Mouse (Mus musculus): Measurements from ENCODE around the gene Ccdc62. TPM values are rescaled to one million over a fixed set of nuclear protein-coding genes. Genes with fewer than 3 reads are reported as not detected.

The Ccdc62 gene
- polyA plus RNA-seq, 1 experiment from 2014 or later, result 4.9 TPM

DNA sequence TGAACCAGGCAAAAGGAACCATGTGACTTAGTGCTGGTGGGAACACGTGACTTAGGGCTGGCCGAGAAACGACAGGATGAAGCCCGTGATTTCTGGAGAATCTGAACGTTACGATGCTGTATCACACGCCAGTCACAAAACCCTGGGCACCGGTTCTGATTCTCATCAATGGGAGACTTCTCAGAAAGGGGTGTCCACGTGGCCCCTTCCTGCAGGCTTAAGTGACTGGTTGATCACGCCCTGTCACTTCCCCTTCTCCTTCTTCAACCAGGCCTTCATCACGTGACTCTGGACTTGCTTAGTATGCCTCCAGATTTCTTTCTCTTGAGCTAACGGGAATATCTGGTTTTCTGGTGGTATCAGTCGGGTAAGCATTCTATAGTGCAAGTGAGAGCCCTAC, 33.1 kb upstream of the Ccdc62 start:
- WGBS, result 80% methylated on average over 13 of the region's 13 CpGs

GRCm38 (mm10) chr5:123904059-123904672, 26.3 kb upstream of the Ccdc62 start:
- Histone ChIP-seq H3K4me2 (ENCODE audit: low read length) (no peak overlapping the region), H3K9ac (replicated peaks; ENCODE audit: low read depth, low read length) (no peak overlapping the region), H3K4me3 (replicated peaks; ENCODE audit: low read length) (no peak overlapping the region), H3K27ac (ENCODE audit: low read length) (no peak overlapping the region), H3K27me3 (replicated peaks; ENCODE audit: control insufficient read depth, insufficient read depth, low read length) (no peaks in the 10 kb centered on the region), H3K9me3 (ENCODE audit: control insufficient read depth, low read length) (no peaks in the 10 kb centered on the region), H3K4me1 (replicated peaks; ENCODE audit: control insufficient read depth, insufficient read depth, low read length) (peaks cover 15% of the 10 kb centered on the region), H3K36me3 (ENCODE audit: control insufficient read depth, insufficient read depth) (no peaks in the 10 kb centered on the region)
- WGBS, result 71% methylated on average over 11 of the region's 11 CpGs
- ATAC-seq, result no peak

More for the DNA sequence above, 33.1 kb upstream of the Ccdc62 start:
- no peaks in the 10 kb centered on the region for H3K36me3 ChIP-seq (ENCODE audit: control insufficient read depth, insufficient read depth)
- no peaks in the 10 kb centered on the region for H3K27me3 ChIP-seq (replicated peaks; ENCODE audit: control insufficient read depth, insufficient read depth, low read length)
- H3K9ac ChIP-seq (replicated peaks; ENCODE audit: low read depth, low read length), result no peak overlapping the region
- H3K4me2 ChIP-seq (ENCODE audit: low read length), result no peak overlapping the region
- ATAC-seq, result no peak
- H3K9me3 ChIP-seq (ENCODE audit: control insufficient read depth, low read length), result no peaks in the 10 kb centered on the region
- H3K27ac ChIP-seq (ENCODE audit: low read length), result no peak overlapping the region
- H3K4me3 ChIP-seq (replicated peaks; ENCODE audit: low read length), result no peak overlapping the region
- no peaks in the 10 kb centered on the region for H3K4me1 ChIP-seq (replicated peaks; ENCODE audit: control insufficient read depth, insufficient read depth, low read length)

- no peaks in the 10 kb centered on the region for H3K27me3 ChIP-seq (replicated peaks; ENCODE audit: control insufficient read depth, insufficient read depth, low read length)
- H3K4me3 ChIP-seq (replicated peaks; ENCODE audit: low read length), result peak overlapping the region; percentile 87
- H3K4me2 ChIP-seq (ENCODE audit: low read length), result peak overlapping the region; percentile 54
- no peak overlapping the region; the same call in 1 of the 2 replicates for H3K27ac ChIP-seq (ENCODE audit: low read length)
- no peaks in the 10 kb centered on the region for H3K9me3 ChIP-seq (ENCODE audit: control insufficient read depth, low read length)
- ATAC-seq, result no peak
- 68% methylated on average over 17 of the region's 17 CpGs for WGBS
- H3K9ac ChIP-seq (replicated peaks; ENCODE audit: low read depth, low read length), result peak overlapping the region; percentile 50
- H3K36me3 ChIP-seq (ENCODE audit: control insufficient read depth, insufficient read depth), result no peaks in the 10 kb centered on the region; the same call in 1 of the 2 replicates
- peaks cover 15% of the 10 kb centered on the region for H3K4me1 ChIP-seq (replicated peaks; ENCODE audit: control insufficient read depth, insufficient read depth, low read length)
Measured at GRCm38 (mm10) chr5:123906146-123906975, 24.1 kb upstream of the Ccdc62 start.

DNA sequence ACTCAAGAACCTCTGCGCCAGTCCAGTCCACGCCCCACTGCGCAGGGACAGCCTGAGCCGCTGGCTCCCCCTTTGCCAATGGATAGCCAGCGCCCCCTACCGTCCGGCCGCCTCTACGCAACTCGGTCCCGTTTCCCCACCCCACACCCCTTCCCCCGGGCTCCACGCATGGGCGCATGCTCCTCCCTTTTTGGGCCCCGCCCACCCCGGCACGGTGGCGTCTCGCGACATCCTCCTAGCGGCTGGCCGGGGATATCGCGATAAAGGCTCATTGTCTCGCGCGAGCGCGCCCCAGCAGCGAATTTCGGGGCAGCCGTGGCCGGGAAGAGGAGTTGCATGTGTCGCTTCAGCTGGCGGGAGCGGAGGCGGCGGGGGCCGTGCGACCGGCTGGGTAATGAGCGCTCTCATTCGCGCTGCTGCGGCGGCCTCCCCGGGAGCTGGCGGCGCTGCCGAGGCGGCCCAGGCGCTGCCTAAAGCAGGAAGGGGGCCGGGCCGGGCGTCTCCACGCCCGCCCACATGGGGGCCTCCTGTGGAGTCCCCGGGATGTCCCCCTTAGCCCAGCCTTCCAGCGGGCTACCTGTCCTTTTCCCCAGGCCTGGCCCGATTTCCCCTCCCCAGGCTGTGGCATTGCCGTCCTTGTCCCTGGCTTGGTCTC, 23.4 kb upstream of the Ccdc62 start, which contains the start of gene Denr:
Denr (plus strand) TSS at position 200 of the 655 bp plus-strand sequence.
- H3K9ac ChIP-seq (replicated peaks; ENCODE audit: low read depth, low read length), result peak within 1 kb of the TSS; percentile 98
- WGBS, result under 1% methylated on average over 59 of the region's 61 CpGs
- peak; percentile 94 for ATAC-seq
- H3K27me3 ChIP-seq (replicated peaks; ENCODE audit: control insufficient read depth, insufficient read depth, low read length), result no peaks in the 10 kb centered on the region
- H3K4me1 ChIP-seq (replicated peaks; ENCODE audit: control insufficient read depth, insufficient read depth, low read length), result peaks cover 15% of the 10 kb centered on the region
- H3K27ac ChIP-seq (ENCODE audit: low read length), result peak within 1 kb of the TSS; percentile 89
- no peaks in the 10 kb centered on the region; the same call in 1 of the 2 replicates for H3K36me3 ChIP-seq (ENCODE audit: control insufficient read depth, insufficient read depth)
- no peaks in the 10 kb centered on the region for H3K9me3 ChIP-seq (ENCODE audit: control insufficient read depth, low read length)
- peak within 1 kb of the TSS; percentile 95 for H3K4me2 ChIP-seq (ENCODE audit: low read length)
- peak within 1 kb of the TSS; percentile 87 for H3K4me3 ChIP-seq (replicated peaks; ENCODE audit: low read length)

DNA sequence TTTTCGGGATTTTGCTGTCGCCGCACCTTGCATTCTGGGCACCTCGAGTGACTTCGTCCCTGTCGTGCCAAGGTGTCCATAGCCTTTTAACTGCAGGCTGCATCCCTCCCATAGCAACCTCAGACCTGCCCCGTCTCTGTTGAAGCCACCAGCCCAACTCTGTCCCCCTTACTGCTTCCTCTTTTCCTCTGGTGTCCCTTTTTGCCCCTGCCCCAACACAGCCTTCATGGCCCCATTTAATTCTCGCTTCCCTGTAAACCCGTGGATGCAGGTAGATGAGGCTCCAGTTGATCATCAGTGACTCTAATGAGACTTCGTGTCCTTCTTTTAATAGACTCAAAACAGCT, 22.9 kb upstream of the Ccdc62 start:
- no peak for ATAC-seq
- Histone ChIP-seq H3K36me3 (ENCODE audit: control insufficient read depth, insufficient read depth) (no peaks in the 10 kb centered on the region; the same call in 1 of the 2 replicates), H3K4me1 (replicated peaks; ENCODE audit: control insufficient read depth, insufficient read depth, low read length) (peaks cover 15% of the 10 kb centered on the region), H3K4me2 (ENCODE audit: low read length) (peak overlapping the region; percentile 95), H3K27me3 (replicated peaks; ENCODE audit: control insufficient read depth, insufficient read depth, low read length) (no peaks in the 10 kb centered on the region), H3K9me3 (ENCODE audit: control insufficient read depth, low read length) (no peaks in the 10 kb centered on the region), H3K9ac (replicated peaks; ENCODE audit: low read depth, low read length) (peak overlapping the region; percentile 98), H3K4me3 (replicated peaks; ENCODE audit: low read length) (peak overlapping the region; percentile 87), H3K27ac (ENCODE audit: low read length) (peak overlapping the region; percentile 89)
- 2% methylated on average over 10 of the region's 10 CpGs for WGBS

DNA sequence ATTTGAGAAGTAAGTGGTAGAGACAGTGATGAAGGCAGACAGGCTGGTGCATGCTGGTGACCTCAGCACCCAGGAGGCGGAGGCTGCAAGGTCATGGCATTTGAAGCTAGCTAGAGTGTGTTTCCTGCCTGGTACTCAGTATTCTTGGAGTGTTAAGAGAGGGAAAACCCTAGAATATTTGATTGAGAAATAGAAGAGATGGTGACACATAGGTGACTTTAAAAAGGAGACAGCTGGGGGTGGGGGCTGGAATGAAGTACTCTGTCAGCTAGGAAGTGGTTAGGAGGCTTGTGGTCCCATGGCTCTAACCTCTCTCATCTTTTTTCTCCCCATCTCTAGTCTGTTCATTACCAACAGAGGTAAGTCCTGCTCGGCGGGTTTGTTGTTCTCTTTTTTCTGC, 15.6 kb upstream of the Ccdc62 start:
- Histone ChIP-seq H3K4me3 (replicated peaks; ENCODE audit: low read length) (no peak overlapping the region), H3K4me1 (replicated peaks; ENCODE audit: control insufficient read depth, insufficient read depth, low read length) (no peaks in the 10 kb centered on the region), H3K9me3 (ENCODE audit: control insufficient read depth, low read length) (no peaks in the 10 kb centered on the region), H3K9ac (replicated peaks; ENCODE audit: low read depth, low read length) (no peak overlapping the region), H3K4me2 (ENCODE audit: low read length) (no peak overlapping the region), H3K27ac (ENCODE audit: low read length) (no peak overlapping the region), H3K27me3 (replicated peaks; ENCODE audit: control insufficient read depth, insufficient read depth, low read length) (no peaks in the 10 kb centered on the region), H3K36me3 (ENCODE audit: control insufficient read depth, insufficient read depth) (peaks cover 11% of the 10 kb centered on the region)
- 100% methylated on average over 3 of the region's 3 CpGs for WGBS
- ATAC-seq, result no peak

GRCm38 (mm10) chr5:123922112-123922511, 8.4 kb upstream of the Ccdc62 start:
- Histone ChIP-seq H3K27ac (ENCODE audit: low read length) (no peak overlapping the region), H3K4me3 (replicated peaks; ENCODE audit: low read length) (no peak overlapping the region), H3K27me3 (replicated peaks; ENCODE audit: control insufficient read depth, insufficient read depth, low read length) (no peaks in the 10 kb centered on the region), H3K4me2 (ENCODE audit: low read length) (no peak overlapping the region), H3K36me3 (ENCODE audit: control insufficient read depth, insufficient read depth) (peaks cover 39% of the 10 kb centered on the region), H3K4me1 (replicated peaks; ENCODE audit: control insufficient read depth, insufficient read depth, low read length) (no peaks in the 10 kb centered on the region), H3K9ac (replicated peaks; ENCODE audit: low read depth, low read length) (no peak overlapping the region), H3K9me3 (ENCODE audit: control insufficient read depth, low read length) (no peaks in the 10 kb centered on the region)
- WGBS, result 92% methylated on average over 6 of the region's 6 CpGs
- no peak for ATAC-seq

DNA sequence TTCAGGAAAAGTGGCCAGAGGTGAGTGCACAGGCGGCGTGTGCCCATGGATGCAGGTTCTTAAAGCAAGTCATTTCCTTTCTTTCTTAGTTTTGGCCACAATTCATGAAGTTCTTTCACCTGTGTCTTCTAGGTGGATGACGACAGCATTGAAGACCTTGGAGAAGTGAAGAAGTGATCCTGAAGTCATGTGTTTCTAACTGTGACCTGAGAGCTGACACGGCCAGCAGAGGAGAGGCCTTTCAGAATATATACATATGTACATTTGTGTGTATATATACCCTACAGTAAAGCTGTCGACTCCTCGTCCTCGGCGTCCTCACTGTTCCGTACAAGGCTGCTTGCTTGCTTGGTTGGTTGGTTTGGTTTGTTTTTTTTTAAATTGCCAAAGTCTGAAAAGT, 3.4 kb upstream of the Ccdc62 start, which contains the start of gene Gm43518:
Gm43518 (plus strand) TSS at position 301 of the 400 bp plus-strand sequence.
- H3K4me3 ChIP-seq (replicated peaks; ENCODE audit: low read length), result no peak within 1 kb of the TSS
- no peak within 1 kb of the TSS for H3K27ac ChIP-seq (ENCODE audit: low read length)
- no peak within 1 kb of the TSS for H3K9ac ChIP-seq (replicated peaks; ENCODE audit: low read depth, low read length)
- no peaks in the 10 kb centered on the region for H3K9me3 ChIP-seq (ENCODE audit: control insufficient read depth, low read length)
- no peaks in the 10 kb centered on the region for H3K27me3 ChIP-seq (replicated peaks; ENCODE audit: control insufficient read depth, insufficient read depth, low read length)
- no peak within 1 kb of the TSS for H3K4me2 ChIP-seq (ENCODE audit: low read length)
- peaks cover 8% of the 10 kb centered on the region for H3K4me1 ChIP-seq (replicated peaks; ENCODE audit: control insufficient read depth, insufficient read depth, low read length)
- H3K36me3 ChIP-seq (ENCODE audit: control insufficient read depth, insufficient read depth), result peaks cover 42% of the 10 kb centered on the region
- 95% methylated on average over 9 of the region's 9 CpGs for WGBS
- no peak for ATAC-seq

DNA sequence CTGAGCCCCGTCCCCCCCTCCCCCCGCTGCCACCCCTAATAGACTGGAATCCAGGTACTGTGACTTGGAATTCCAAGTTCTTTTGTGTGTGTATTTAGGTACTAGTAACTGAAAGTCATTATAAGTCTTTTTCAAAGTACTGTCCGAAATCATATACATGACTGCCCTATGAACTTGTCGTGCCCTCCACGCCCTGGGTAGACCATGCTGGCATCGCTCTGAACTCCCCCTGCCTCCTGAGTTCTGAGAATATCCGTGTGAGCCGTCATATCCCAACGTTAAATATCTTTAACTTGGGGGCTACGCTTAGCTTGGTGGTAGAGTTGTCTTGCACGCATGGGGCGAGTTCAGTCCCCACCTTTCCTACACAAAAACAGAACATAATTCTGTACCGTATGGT, 652 bp downstream of the Ccdc62 start:
- no peaks in the 10 kb centered on the region for H3K9me3 ChIP-seq (ENCODE audit: control insufficient read depth, low read length)

More for the DNA sequence above, 652 bp downstream of the Ccdc62 start:
- no peak for ATAC-seq
- WGBS, result 52% methylated on average over 13 of the region's 13 CpGs
- Histone ChIP-seq H3K4me3 (replicated peaks; ENCODE audit: low read length) (peak overlapping the region; percentile 76), H3K36me3 (ENCODE audit: control insufficient read depth, insufficient read depth) (peaks cover 18% of the 10 kb centered on the region), H3K27me3 (replicated peaks; ENCODE audit: control insufficient read depth, insufficient read depth, low read length) (no peaks in the 10 kb centered on the region), H3K4me2 (ENCODE audit: low read length) (peak overlapping the region; percentile 86), H3K9ac (replicated peaks; ENCODE audit: low read depth, low read length) (peak overlapping the region; percentile 97), H3K4me1 (replicated peaks; ENCODE audit: control insufficient read depth, insufficient read depth, low read length) (peaks cover 8% of the 10 kb centered on the region), H3K27ac (ENCODE audit: low read length) (no peak overlapping the region; the same call in 1 of the 2 replicates)
